Mouse (Mus musculus) CD4-positive, CD25-positive, alpha-beta regulatory T cell, adult 9 weeks (primary cell): ENCODE measurements around the gene Klrc2. TPM values are rescaled to one million over a fixed set of nuclear protein-coding genes. Genes with fewer than 3 reads are reported as not detected.

ENCODE experiments used
- polyA plus RNA-seq: library from polyadenylated mRNA; unstranded; fragments of 100-300 nt; shearing (Covaris generic); gene quantifications from one replicate; pipeline ENCODE4 v1.2.1, GENCODE M21; 2017

The Klrc2 gene
- 0.42 TPM for polyA plus RNA-seq

GRCm38 (mm10) chr6:129660589-129660988 lies at the start of gene Klrc2:
TSS of gene Klrc2 (minus strand) at chr6:129660689.

GRCm38 (mm10) chr6:129678873-129679272 lies 18.4 kb upstream of the Klrc2 start, which contains the start of gene Klrc1:
TSS of gene Klrc1 (minus strand) at chr6:129678973.

GRCm38 (mm10) chr6:129643237-129643636 lies 17.3 kb downstream of the Klrc2 start, which contains the start of gene Klrc3:
TSS of gene Klrc3 (minus strand) at chr6:129643337.

GRCm38 (mm10) chr6:129623735-129624134 lies 36.8 kb downstream of the Klrc2 start, which contains the start of gene Klrk1:
TSS of gene Klrk1 (minus strand) at chr6:129623864.

Other genes with a start within 250 kb of the Klrc2 start
- gene Clec1a, start 208.7 kb downstream of the Klrc2 start, polyA plus RNA-seq: not detected
- gene Olr1, start 153.5 kb downstream of the Klrc2 start, polyA plus RNA-seq: 0.79 TPM
- not detected for gene Tmem52b, start 148.1 kb downstream of the Klrc2 start, polyA plus RNA-seq
- gene Gabarapl1, start 127.5 kb downstream of the Klrc2 start, polyA plus RNA-seq: 21.1 TPM
- gene Klre1, start 82.8 kb downstream of the Klrc2 start, polyA plus RNA-seq: 0.43 TPM
- gene Klrd1, start 68.9 kb downstream of the Klrc2 start, polyA plus RNA-seq: 6.3 TPM
- 2.4 TPM for gene Klrk1, start 36.8 kb downstream of the Klrc2 start, polyA plus RNA-seq
- gene Klrc3, start 17.4 kb downstream of the Klrc2 start, polyA plus RNA-seq: not detected
- 1.7 TPM for gene Klrc1, start 18.3 kb upstream of the Klrc2 start, polyA plus RNA-seq
- not detected for gene Klri1, start 56.4 kb upstream of the Klrc2 start, polyA plus RNA-seq
- 0.07 TPM for gene Klri2, start 79.8 kb upstream of the Klrc2 start, polyA plus RNA-seq
- gene Gm156, start 123.6 kb upstream of the Klrc2 start, polyA plus RNA-seq: not detected
- not detected for gene Gm17631, start 202.0 kb upstream of the Klrc2 start, polyA plus RNA-seq
- not detected for gene Klra17, start 216.0 kb upstream of the Klrc2 start, polyA plus RNA-seq